Mouse (Mus musculus) common myeloid progenitor, adult 5-6 weeks (primary cell): ENCODE data around the gene Sumf1. TPM values are rescaled to one million over a fixed set of nuclear protein-coding genes. Genes with fewer than 3 reads are reported as not detected.
A peak's percentile ranks its signal among the peaks of the same experiment; 100 is the strongest.

Experiments used
- ATAC-seq: replicated peaks from 2 replicates; pipeline ENCODE4 v1.8.0; 2016; ENCODE audit warnings: low read depth, mild to moderate bottlenecking, moderate TSS enrichment, inconsistent platforms; ENCODE audit not compliant: poor library complexity, severe bottlenecking
- total RNA-seq: library from RNA; stranded (forward); fragments of 200-1000, 187-1606 nt; gene quantifications from 2 replicates; pipeline ENCODE4 v1.2.3, GENCODE M21; 2017

The Sumf1 gene
- total RNA-seq, 1 experiment from 2014 or later, result 13.6 TPM

DNA sequence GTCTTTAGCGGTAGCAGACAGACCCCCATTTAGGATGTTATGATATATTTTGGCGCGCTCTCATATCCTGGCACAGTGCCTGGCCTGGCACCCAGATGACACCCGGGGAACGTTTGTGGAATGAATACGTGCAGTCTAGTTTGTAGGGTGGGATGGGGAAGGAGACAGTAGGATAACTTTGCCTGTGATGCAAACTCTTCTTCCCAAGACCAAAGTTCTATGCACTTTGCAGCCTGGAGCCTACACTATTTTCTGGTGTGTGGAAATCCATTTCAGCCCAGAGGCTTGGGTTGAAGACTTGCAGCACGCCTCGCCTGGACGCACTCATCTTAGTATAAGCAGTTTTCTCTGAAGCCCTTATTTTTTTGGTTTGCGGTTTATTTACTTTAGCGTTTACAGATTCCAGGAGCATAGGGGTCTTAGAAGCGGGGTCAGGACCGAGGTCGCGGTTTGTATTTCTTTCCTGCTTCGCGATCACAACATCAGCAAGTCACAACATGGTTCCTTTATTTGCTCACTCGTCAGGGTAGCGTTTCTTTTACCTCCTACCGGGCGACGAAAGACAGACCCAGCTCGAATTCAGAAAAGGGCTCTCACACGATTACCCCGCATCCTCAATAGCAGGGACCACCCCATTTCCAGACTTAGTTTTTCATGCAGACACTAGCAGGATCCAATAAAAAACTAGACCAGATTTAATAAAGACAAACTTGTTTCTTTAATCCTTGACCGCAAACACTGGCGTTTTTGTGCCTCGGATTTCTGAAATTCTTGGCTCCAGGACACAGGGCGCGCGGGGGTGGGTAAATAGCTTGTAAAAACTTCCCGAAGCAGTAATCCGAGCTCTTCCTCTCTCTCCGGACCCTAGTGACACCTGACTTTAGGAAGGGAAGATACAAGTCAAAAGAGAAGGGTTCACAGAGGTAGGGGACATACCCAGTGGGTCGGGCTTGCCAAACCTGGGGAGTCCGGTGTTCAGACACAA is 26.8 kb upstream of the Sumf1 start:
- ATAC-seq, result peak; percentile 7; the same call in 1 of the 2 replicates

DNA sequence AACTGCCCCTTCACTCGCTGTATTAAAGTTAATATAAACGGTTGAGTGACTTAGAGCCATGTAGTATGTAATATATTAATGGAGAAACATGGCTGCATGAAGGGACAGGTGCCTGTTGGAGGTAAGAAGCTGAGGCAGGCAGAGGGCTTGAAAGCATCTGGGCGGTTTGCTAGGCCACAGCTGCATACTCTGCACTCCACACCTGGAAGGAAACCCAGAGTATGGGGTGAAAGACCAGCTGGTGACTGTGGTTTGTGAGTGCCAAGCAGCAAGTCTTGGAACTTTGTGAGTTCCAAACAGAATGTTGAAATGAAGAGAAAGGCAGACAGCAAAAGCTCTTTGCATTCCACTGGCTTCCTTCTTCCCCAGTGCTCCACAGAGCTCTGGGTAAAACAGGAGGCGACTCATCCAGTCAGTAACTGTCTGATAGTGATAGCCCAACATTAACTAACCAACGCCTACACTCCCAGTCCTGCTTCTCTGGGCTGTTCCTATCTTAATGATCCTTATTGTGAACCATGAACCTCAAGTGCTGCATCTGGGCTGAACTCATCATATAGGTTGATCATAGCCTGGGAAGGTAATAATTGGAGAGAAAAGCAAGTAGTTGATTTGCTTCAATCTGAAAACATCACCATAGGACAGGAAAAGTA is 21.7 kb upstream of the Sumf1 start:
- ATAC-seq, result no peak

DNA sequence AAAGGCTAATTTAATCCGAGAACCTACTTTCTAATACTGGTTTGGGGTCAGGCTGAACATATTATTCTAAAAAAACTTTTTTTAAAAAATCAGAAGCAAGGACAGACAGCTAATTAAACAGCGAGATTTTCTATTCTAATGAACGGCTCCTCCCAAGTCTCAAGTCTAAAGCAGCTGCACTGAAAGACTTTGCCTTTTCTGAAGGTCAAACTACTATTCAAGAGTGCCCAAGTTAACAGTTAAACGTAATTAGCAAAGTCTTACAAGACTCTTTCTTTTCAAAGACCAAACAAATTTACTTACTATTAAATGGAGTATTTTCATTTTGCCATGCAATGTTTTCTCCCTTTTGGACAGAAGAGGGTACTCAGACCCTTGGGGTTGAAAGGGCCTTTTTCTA is 20.8 kb upstream of the Sumf1 start:
- ATAC-seq, result no peak

GRCm38 (mm10) chr6:108204322-108204721 is 18.9 kb upstream of the Sumf1 start:
- ATAC-seq, result no peak

GRCm38 (mm10) chr6:108198286-108198685 is 12.9 kb upstream of the Sumf1 start:
- no peak for ATAC-seq

GRCm38 (mm10) chr6:108197117-108197516 is 11.7 kb upstream of the Sumf1 start:
- ATAC-seq, result peak; percentile 98

DNA sequence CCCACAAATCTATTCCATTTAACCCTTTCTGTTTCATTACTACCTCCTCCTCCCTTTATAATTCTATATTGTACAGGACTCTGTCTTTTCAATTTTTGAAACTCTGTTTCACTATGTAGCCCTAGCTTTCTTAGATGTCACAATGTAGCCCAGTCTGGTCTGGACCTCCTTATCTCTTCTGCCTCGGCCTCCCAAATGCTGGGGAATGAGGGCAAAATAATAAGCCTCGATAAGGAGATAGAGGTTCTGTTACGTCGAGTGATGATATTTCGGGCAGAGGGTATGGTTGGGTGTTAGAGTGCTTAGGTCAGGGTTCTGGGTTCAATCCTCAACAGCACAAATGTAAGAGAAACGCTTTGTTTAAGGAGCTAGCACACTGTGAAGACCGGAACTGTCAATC is 11.3 kb upstream of the Sumf1 start:
- ATAC-seq, result no peak

DNA sequence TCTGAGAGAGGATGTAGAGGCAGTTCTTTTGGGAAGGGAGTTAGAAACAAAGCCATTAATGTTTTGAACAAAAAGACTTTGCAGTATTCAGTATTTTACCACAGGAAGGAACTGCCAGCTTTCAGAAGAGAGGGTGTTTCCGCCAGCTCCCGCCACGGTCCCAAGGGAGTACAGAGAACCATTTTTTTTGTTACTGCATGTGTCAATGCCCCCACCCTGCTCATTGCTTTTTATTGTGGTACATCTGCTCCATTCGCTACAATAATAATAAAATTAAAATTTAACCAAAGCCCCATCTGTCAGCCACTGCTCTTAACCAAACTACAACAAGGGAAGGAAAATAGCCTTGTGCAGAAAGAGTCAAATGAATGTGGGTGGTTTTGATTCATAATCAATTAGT is 7.2 kb upstream of the Sumf1 start:
- peak; percentile 26; the same call in 1 of the 2 replicates for ATAC-seq

- ATAC-seq, result no peak
Measured at GRCm38 (mm10) chr6:108190690-108191089, 5.3 kb upstream of the Sumf1 start.

- ATAC-seq, result no peak
Measured at GRCm38 (mm10) chr6:108185685-108186009, 265 bp upstream of the Sumf1 start.

DNA sequence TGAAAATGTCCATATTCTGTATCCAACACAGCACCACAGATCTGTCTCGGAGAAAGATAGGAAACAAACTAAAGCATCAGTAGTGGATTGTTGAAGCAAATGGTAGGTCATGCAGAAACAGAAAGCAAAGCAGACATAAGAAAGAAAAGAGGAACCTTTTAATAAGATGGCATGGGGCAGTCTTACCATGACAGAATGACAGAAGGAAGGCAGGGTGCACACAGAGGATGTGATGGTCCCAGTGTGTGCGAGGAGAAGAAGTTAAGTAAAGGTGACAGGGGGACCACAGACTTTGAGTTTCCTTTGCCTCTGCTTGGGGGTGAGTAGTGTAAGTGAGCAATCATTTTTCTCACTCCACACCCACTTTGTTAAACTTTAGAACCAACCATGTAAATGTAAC is 6.3 kb downstream of the Sumf1 start:
- peak; percentile 71 for ATAC-seq

DNA sequence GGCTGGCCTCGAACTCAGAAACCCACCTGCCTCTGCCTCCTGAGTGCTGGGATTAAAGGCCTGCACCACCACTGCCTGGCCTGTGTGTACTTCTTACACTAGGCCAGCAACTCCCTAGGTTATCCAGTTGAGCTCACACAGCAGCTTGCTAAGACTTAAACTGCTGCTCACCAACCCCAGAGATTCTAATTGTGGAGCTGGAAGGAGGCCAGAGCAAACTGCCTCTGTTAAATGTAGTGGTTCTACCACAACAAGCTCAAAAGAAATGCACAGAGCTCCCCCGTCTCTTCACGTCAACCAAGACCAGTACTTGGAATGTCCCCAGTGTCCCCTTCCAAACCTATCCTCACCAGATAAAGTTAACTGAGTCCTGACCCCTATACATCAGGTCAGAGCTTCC is 11.2 kb downstream of the Sumf1 start:
- ATAC-seq, result no peak

DNA sequence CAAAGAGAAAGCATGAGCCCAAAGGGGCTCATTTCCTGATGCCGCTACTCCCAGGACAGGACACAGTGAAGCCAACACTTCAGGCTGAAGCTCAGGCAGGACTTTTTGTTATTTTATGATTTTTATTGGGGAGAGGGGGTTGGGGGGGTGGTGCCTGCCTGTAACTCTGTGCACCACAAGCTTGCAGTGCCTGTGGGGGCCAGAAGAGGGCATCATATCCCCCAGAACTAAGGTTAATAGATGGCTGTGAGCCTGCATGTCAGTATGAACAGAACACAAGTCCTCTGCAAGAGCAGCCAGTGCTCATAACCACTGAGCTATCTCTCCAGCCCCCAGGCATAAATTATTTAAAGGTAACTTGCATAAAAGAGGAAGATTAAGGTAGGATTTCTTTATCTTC is 13.2 kb downstream of the Sumf1 start:
- ATAC-seq, result no peak

DNA sequence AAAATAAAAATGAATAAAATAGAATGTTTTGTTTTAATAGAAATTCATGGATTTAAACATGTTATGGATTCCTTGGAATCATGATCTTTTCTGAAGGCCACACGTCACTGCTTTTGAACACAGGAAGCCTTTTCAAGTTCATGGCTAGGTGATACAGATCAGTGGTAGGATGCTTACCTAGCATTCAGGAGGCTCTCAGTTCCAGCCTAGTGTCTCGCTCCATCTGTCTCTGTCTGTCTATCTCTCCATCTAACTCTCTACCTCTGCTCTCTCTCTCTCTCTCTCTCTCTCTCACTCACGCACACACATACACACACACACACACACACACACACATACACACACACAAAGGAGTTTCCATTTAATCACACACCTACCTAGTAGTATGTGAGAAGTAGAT is 15.9 kb downstream of the Sumf1 start:
- ATAC-seq, result no peak

DNA sequence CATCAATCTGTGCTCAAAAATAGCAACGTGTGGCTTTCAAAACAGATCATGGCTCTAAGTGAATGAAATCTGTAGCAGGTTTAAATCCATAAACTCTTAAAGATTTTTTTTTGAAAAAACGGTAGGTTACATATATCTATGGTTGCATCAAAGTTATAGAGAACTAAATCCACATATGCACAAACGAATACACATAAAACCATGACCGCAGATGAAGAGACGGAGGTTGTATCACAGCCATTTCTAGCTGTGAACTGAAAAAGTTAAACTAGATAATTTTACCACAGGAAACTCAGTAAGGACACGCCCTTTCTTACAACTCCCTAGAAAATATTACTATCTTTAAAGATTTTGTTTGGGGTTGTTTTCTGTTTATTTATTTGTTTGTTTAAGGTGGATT is 16.7 kb downstream of the Sumf1 start:
- ATAC-seq, result no peak

GRCm38 (mm10) chr6:108167946-108168680 is 17.3 kb downstream of the Sumf1 start:
- no peak for ATAC-seq

DNA sequence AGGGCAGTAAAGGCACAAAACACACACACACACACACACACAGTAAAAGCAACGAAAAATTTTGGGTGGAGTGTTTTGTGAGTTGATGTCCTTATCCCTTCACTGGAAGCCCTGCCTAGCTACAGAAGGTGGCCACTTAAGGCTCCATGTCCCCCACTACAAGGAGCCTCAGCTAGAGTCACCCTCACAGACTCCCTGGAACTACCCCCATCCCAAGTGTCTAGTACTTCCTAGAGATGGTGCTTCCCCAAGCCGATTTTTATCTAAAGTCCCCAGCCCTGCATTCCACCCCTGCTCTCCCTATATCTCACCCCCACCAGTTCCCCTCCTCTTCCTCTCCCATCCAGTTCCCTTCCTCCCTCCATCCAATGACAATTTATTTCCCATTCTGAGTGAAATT is 19.8 kb downstream of the Sumf1 start:
- no peak for ATAC-seq

DNA sequence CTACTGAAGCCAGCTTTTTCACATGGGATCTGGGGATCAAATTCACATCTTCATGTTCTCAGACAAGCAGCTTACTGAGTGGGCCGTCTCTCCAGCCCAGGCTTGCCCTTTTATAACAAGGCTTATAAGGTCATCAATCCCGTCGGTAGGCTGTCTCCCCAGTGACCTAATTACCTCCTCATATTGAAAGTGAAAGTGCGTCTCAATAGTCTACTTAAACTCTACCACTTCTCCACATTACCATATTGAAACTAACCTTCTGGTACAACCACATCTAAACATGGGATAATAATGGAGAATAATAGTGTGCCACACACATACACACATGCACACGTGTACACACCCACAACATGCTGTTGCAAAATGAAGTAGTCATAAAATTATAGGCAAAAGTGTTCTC is 20.4 kb downstream of the Sumf1 start:
- ATAC-seq, result peak; percentile 36

DNA sequence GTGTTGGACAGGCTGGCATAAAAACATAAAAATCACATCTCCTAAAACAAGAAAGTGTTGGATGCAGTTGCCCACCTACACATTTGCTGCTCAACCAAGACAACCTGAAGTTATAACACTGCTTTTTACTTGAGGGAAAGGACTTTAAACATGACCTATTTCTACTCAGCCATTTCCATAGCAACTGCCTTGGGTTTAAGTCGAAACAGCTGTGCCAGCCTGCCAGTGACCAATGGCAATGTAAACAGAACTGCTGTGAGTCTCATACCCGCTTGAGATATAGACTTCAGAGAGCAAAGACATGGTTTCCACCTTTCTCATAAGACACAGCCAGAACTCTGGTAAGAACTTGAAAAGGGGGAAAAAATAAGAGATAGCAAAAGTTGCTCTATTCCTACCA is 24.8 kb downstream of the Sumf1 start:
- no peak for ATAC-seq

DNA sequence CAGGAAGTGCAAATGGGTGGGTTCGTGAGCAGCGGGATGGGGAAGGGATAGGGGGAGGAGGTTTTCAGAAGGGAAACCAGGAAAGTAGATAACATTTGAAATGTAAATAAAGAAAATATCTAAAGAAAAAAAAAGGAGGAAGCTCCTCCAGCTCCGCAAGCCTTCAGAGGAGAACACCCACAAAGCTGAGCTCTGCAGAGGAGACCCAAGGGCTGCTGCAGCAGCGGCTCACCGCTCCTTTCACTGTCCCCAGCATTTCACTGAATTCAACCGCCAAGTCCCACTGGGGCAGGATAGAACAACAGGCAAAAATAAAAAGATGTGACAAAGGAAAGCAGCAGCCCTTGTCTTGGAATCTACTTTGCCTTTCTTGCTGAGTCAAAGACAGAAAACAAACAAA is 28.5 kb downstream of the Sumf1 start:
- ATAC-seq, result no peak

DNA sequence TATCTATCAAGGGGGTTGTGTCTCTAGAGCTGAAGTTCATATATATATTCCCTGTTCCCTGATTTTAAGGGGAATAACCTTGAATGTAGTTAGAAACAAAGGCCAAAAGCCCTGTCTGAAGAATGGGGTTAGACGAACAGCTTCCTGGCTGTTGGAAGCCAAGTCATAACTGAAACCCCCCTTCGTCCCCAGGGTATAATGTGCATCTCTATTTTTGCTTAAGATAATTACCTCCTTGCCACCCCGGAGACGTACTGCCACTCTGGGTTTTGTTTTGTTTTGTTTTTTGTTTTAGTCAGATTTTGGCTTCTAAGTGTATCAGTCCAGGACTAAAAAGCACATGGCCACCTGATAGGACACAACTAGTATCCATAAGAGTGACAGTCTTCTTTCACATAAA is 31.1 kb downstream of the Sumf1 start:
- no peak for ATAC-seq
